Mouse (Mus musculus) limb, embryonic 14.5 days (tissue): ENCODE measurements around the gene Gm8947. TPM values are rescaled to one million over a fixed set of nuclear protein-coding genes. Genes with fewer than 3 reads are reported as not detected.
"Not testable (repeated sequence)": the region's sequence is repeated elsewhere in the genome, so short reads cannot be mapped to it uniquely, and the experiment has no call there.

Experiments used
- ATAC-seq: fragments of 200-750 bp; cut with Nextera tagmentation; 2 replicates; pipeline ENCODE4 v1.8.0; 2017; ENCODE audit warnings: low read depth, moderate number of reproducible peaks, moderate TSS enrichment; ENCODE audit not compliant: low FRiP score
- DNase-seq: peaks from one replicate; pipeline ENCODE4 v3.0.0-alpha.2; 2015; ENCODE audit warnings: low spot score
- H3K27ac ChIP-seq: fragments of 300-500 bp; sonication (generic); replicated peaks from 2 replicates; pipeline ENCODE4 v1.5.1; 2014; ENCODE audit warnings: low read depth, mild to moderate bottlenecking, low read length, moderate library complexity, mixed read lengths
- H3K27me3 ChIP-seq: fragments of 300-500 bp; sonication (generic); 2 replicates; pipeline ENCODE4 v1.6.1; 2014; ENCODE audit warnings: low read length, mixed read lengths; ENCODE audit not compliant: control insufficient read depth, insufficient read depth
- H3K36me3 ChIP-seq: fragments of 300-500 bp; sonication (generic); 2 replicates; pipeline ENCODE4 v1.6.1; 2014; ENCODE audit warnings: mild to moderate bottlenecking, low read length, moderate library complexity, mixed read lengths; ENCODE audit not compliant: control insufficient read depth, insufficient read depth
- H3K4me1 ChIP-seq: fragments of 300-500 bp; sonication (generic); 2 replicates; pipeline ENCODE4 v1.6.1; 2014; ENCODE audit warnings: antibody characterized with exemption, low read length, mixed read lengths; ENCODE audit not compliant: control insufficient read depth, insufficient read depth
- H3K4me2 ChIP-seq: fragments of 300-500 bp; sonication (generic); replicated peaks from 2 replicates; pipeline ENCODE4 v1.6.1; 2014; ENCODE audit warnings: low read depth, mild to moderate bottlenecking, low read length, moderate library complexity; ENCODE audit not compliant: severe bottlenecking
- H3K4me3 ChIP-seq: fragments of 300-500 bp; sonication (generic); replicated peaks from 2 replicates; pipeline ENCODE4 v1.5.1; 2014; ENCODE audit warnings: low read length
- H3K9ac ChIP-seq: fragments of 300-500 bp; sonication (generic); 2 replicates; pipeline ENCODE4 v1.6.1; 2014; ENCODE audit warnings: mild to moderate bottlenecking, low read depth, low read length, moderate library complexity; ENCODE audit not compliant: severe bottlenecking
- H3K9me3 ChIP-seq: fragments of 300-500 bp; sonication (generic); 2 replicates; pipeline ENCODE4 v1.6.1; 2016; ENCODE audit warnings: low read length; ENCODE audit not compliant: control insufficient read depth
- POLR2A ChIP-seq: fragments of 200-500 bp; IDR thresholded peaks from 2 replicates; pipeline ENCODE4 v1.8.0; 2012; ENCODE audit warnings: inconsistent platforms, mild to moderate bottlenecking, moderate library complexity, borderline replicate concordance; ENCODE audit not compliant: insufficient read depth, insufficient read length; ENCODE audit errors: extremely low read depth
- WGBS: fragments of 180-500 bp; shearing (Covaris S2); extraction: QIAGEN DNeasy Blood & Tissue Kit; methylation state at CpG from one replicate; pipeline ENCODE4 v1.1.7; 2014; 5-methylcytosine and 5-hydroxymethylcytosine counted together
- polyA plus RNA-seq, 2 experiments: library from polyadenylated mRNA; depleted of rRNA in 1 of 2; stranded (reverse) in 1 of 2; unstranded in 1 of 2; fragments of >200 nt; fragmentation: Nextera tagmentation in 1 of 2; extraction: Ambion mirVana in 1 of 2; gene quantifications; 2 replicates each; pipeline versions ENCODE4 v1.2.1 to v1.2.3; 2012 to 2014

The Gm8947 gene
- polyA plus RNA-seq, 2 experiments: 0.06 TPM; not detected in 1

DNA sequence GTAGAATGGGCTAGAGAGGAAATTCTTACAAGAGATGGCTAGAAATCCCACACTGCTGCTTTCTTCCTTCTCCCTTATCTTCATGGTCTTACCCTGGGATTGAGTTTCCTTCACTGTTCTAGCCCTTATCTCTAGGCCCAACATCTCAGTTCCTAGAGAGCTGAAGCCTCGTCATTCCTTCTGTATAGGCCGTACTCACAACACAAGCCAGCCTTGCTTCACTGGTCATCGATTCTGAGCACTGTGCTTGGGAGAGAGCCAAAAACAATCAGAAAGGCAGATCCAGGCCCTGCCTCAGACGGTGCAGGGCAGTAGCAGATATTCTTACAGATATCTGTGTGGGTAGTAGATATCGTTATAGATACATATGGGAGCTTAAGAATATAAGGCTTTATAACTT lies 16.3 kb downstream of the Gm8947 start:
- H3K9ac ChIP-seq, H3K4me3 ChIP-seq, H3K27ac ChIP-seq, H3K4me1 ChIP-seq, H3K4me2 ChIP-seq, H3K9me3 ChIP-seq, H3K36me3 ChIP-seq, DNase-seq, H3K27me3 ChIP-seq: not testable (repeated sequence)
- 0 out of 2 replicates have a peak, but pooled peaks have one; percentile 53 for ATAC-seq
- WGBS: 64% methylated on average over 3 of the region's 5 CpGs

DNA sequence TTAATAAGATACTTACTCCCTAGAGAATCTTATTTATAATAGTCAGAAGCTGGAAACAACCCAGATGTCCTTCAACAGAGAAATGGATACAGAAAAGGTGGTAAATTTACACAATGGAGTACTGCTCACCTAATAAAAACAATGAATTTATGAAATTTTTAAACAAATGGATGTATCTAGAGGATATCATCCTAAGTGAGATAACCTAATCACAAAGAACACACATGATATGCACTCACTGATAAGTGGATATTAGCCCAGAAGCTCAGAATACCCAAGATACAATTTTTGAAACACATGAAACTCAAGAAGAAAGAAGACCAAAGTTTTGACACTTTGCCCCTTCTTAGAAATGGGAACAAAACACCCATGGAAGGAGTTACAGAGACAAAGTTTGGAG lies 16.8 kb downstream of the Gm8947 start:
- not testable (repeated sequence) for H3K27me3 ChIP-seq, DNase-seq, H3K4me2 ChIP-seq, H3K27ac ChIP-seq, H3K4me1 ChIP-seq, H3K4me3 ChIP-seq, H3K9ac ChIP-seq, ATAC-seq, H3K36me3 ChIP-seq, H3K9me3 ChIP-seq

DNA sequence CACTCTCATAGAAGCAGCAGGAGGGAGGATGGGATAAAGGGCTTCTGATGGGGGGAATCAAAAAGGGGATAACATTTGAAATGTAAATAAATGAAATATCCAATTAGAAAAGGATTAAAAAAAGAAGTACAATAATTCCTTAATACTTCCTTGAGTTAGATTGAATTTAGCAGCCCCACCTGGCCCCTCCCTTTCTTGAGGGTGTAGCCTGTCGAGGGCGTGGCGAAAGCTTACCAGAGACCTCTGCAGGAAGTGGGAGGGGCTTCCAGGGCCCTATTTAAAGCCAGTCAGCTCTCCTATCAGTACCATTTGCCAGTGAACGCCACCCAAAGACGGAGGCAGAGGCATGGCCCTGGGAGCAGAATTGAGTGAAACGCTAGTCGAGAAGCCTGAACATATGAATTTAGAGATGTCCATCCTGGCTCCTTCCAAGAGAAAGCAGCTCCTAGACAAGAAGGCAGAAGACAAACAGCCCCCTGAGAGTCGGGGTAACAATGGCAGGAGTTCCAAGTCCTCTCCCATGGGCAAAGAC lies 17.7 kb downstream of the Gm8947 start, which contains the start of gene Gm47996:
TSS of gene Gm47996 (plus strand) at position 308 of the 532 bp plus-strand sequence.
- not testable (repeated sequence) for DNase-seq, H3K4me2 ChIP-seq, H3K4me3 ChIP-seq, H3K36me3 ChIP-seq, H3K9me3 ChIP-seq, H3K9ac ChIP-seq, H3K4me1 ChIP-seq, ATAC-seq, H3K27me3 ChIP-seq, H3K27ac ChIP-seq
- 87% methylated on average over 4 of the region's 8 CpGs for WGBS

DNA sequence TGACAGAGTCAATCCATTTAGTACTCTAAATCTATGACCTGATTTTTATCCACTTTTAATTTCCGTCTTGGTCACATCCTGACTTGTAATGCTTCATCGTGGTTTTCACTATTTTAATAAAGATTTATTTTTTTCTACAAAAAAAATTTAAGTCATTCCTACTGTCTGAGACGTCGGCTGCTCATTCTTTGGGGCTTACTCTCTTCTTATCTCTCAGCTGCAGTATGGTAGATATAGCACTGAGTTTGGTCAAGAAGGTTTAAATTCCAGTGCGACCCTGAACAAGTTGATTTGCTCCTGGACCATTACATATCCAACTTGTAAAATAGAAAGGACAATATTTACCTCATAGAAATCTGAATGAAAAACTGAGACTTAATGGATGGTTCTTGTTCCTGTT lies 19.5 kb downstream of the Gm8947 start:
- not testable (repeated sequence) for DNase-seq, H3K27me3 ChIP-seq, ATAC-seq, H3K36me3 ChIP-seq, H3K9ac ChIP-seq, H3K4me3 ChIP-seq, H3K9me3 ChIP-seq, H3K4me2 ChIP-seq, H3K4me1 ChIP-seq, H3K27ac ChIP-seq
- 91% methylated on average over 5 of the region's 5 CpGs for WGBS

DNA sequence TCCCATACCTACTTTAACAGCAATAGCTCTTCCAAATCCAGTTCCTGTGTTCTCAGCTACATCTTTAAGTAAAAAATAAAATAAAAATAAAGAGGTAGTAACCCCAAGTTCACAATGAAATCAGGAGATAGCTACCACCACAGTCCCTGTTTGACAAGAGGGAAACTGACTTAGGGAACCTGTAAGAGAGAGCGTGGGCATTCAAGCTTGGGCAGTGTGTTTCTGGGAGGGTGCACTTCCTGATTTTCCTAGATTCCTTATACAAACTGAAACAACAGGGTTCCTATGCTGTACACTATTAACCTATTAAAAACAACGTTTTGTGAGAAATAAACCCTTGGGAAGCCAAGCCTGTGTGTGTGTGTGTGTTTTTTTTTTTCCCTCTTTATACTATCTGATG lies 22.7 kb downstream of the Gm8947 start:
- WGBS: 58% methylated on average over 2 of the region's 2 CpGs
- Histone ChIP-seq H3K9ac (no peak overlapping the region), H3K9me3 (no peaks in the 10 kb centered on the region), H3K27ac (no peak overlapping the region), H3K4me1 (peaks cover 4% of the 10 kb centered on the region), H3K4me2 (no peak overlapping the region), H3K4me3 (no peak overlapping the region), H3K27me3 (no peaks in the 10 kb centered on the region), H3K36me3 (no peaks in the 10 kb centered on the region)
- DNase-seq (no peak), ATAC-seq (no peak)
- no peak for TF ChIP-seq POLR2A

DNA sequence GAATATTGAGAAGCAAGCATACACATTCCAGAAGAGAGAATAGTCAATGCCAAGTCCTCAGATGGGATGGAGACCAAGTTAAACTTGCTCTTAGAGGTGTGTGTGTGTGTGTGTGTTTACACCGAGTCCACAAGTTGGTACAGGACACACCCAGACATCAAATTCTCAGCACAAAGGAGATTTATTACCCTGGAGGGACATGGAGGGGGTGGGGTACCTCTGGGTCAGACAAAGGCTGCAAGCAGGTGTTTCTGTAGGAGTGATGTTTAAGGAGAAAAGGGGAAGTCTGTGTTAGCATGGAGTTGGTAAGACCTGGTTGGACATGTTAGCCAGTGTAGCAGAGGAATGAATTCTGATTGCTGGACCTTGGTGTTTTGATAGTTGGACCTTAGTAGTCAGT lies 23.8 kb downstream of the Gm8947 start:
- Histone ChIP-seq H3K27ac (no peak overlapping the region), H3K4me2 (no peak overlapping the region), H3K4me3 (no peak overlapping the region), H3K9me3 (no peaks in the 10 kb centered on the region), H3K36me3 (no peaks in the 10 kb centered on the region), H3K9ac (no peak overlapping the region), H3K27me3 (no peaks in the 10 kb centered on the region), H3K4me1 (peaks cover 4% of the 10 kb centered on the region)
- ATAC-seq (no peak), DNase-seq (no peak)
- no peak for TF ChIP-seq POLR2A
- 47% methylated on average over 1 of the region's 1 CpGs for WGBS
